ENCODE assay signal across 8 mouse cellular contexts in the genomic region with DNA sequence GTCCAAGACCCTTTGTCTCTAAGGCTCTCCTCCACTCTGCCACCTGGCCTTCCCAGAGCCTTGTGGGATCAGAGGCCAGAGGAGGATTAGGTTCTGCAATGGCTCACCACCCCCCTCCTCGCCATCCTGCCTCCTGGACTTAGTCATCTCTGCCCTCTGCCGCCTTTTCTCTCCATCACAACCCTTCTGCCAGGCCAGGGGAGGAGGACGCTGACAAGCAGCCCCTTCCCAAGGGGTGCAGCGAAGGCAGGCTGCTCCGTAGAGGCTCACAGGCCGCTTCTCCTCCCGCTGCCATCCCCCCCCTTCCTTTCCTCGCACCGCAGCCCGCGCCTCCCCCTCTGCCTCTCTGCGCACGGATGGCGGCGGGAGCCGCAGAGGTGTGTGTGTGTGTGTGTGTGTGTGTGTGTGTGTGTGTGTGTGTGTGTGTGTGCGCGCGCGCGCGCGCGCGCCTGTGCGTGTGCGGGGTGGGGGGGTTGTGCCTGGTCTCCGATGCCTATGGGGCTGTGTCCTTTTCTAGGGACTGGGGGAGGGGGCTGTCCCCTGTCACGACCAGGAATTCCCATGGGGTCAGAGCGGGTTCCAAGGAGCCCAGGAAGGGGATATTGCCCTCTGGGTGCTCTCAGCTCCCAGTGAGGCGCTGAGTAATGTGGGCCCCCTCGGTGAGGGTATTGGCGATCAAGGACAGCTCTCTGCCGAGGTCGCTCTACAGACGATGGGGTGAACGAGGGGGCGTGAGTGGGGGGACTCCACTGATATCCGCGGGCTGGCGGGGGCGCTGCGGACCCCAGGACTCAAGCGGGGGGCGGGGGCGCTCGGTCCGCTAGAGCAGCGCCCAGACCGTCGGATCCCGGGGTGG. TPM values are rescaled to one million over a fixed set of nuclear protein-coding genes. Genes with fewer than 3 reads are reported as not detected.
DNase-seq lines count a peak whose midpoint lies in the region; ATAC-seq and TF ChIP-seq lines count a peak whose summit lies in the region.

A gene (plus strand): TSS at position 177 of the 856 bp plus-strand sequence.

- DNase-seq in 3T3-L1 (ENCODE audit: low read depth, low spot score) (peak; percentile 67), Patski (ENCODE audit: low read depth, low spot score) (no peak), liver (peak; percentile 26)
- DNase-seq in gastrocnemius, postnatal 36 days: no peak
- no peak for DNase-seq in ovary, postnatal 10 days (ENCODE audit: low spot score)

- peak; percentile 34 for ATAC-seq in Patski
- 0 out of 2 replicates have a peak, but pooled peaks have one; percentile 16 for ATAC-seq in common myeloid progenitor, adult 5-6 weeks (replicated peaks; ENCODE audit: low read depth, poor library complexity, severe bottlenecking)
- peak; percentile 24 for ATAC-seq in intestine, embryonic 15.5 days
- peak; percentile 67 for ATAC-seq in neural tube, embryonic 14.5 days (ENCODE audit: low read depth)

- H3K9me3 ChIP-seq in intestine, embryonic 15.5 days: no peaks in the 10 kb centered on the region
- H3K9me3 ChIP-seq in neural tube, embryonic 14.5 days (ENCODE audit: control insufficient read depth, low read length): no peaks in the 10 kb centered on the region

- WGBS in intestine, embryonic 15.5 days: under 1% methylated on average over 39 of the region's 52 CpGs
- under 1% methylated on average over 31 of the region's 52 CpGs for WGBS in neural tube, embryonic 14.5 days

- POLR2A ChIA-PET in Patski (lab: Charles Lee): interaction anchor here (0.7 kb wide), 1 partner anchor 336 kb away, joined by 3 read pairs; no protein-coding TSS in a partner anchor

- intact Hi-C loops in gastrocnemius, postnatal 36 days (cut with DNase I): loop anchor here (5.0 to 10.0 kb wide), 2 partner anchors 35 to 218 kb away; no protein-coding TSS in a partner anchor

- in situ Hi-C loops in Patski (cut with MboI; ENCODE audit: low pct_unique_long_range_greater_than_20kb): loop anchor here (5.0 kb wide), 1 partner anchor 40 kb away; no protein-coding TSS in a partner anchor

- H3K36me3 ChIP-seq in intestine, embryonic 15.5 days: no peaks in the 10 kb centered on the region
- no peaks in the 10 kb centered on the region for H3K36me3 ChIP-seq in neural tube, embryonic 14.5 days (ENCODE audit: control insufficient read depth, insufficient read depth, low read length)

- H3K27ac ChIP-seq in intestine, embryonic 15.5 days: peak within 1 kb of the TSS; percentile 84
- peak within 1 kb of the TSS; percentile 94 for H3K27ac ChIP-seq in neural tube, embryonic 14.5 days (ENCODE audit: low read depth, low read length)

- H3K4me1 ChIP-seq in intestine, embryonic 15.5 days (replicated peaks): peaks cover 27% of the 10 kb centered on the region
- H3K4me1 ChIP-seq in neural tube, embryonic 14.5 days (ENCODE audit: control insufficient read depth, insufficient read depth, low read length): peaks cover 13% of the 10 kb centered on the region

- CTCF ChIA-PET in Patski (lab: Charles Lee): interaction anchor here (1.1 to 1.6 kb wide), 3 partner anchors 15 to 44 kb away, joined by 3 to 5 read pairs (median 4); no protein-coding TSS in a partner anchor

- H3K4me3 ChIP-seq in intestine, embryonic 15.5 days (replicated peaks): peak within 1 kb of the TSS; percentile 69
- peak within 1 kb of the TSS; percentile 76 for H3K4me3 ChIP-seq in neural tube, embryonic 14.5 days (ENCODE audit: low read depth, low read length)

- peak within 1 kb of the TSS; percentile 83 for H3K9ac ChIP-seq in intestine, embryonic 15.5 days
- H3K9ac ChIP-seq in neural tube, embryonic 14.5 days (replicated peaks; ENCODE audit: low read depth, low read length): peak within 1 kb of the TSS; percentile 94

- H3K4me2 ChIP-seq in intestine, embryonic 15.5 days (replicated peaks): peak within 1 kb of the TSS; percentile 92
- peak within 1 kb of the TSS; percentile 66 for H3K4me2 ChIP-seq in neural tube, embryonic 14.5 days (ENCODE audit: low read depth, low read length)

- TF ChIP-seq CTCF in Patski (IDR thresholded peaks at IDR 0.05): no peak

- no peaks in the 10 kb centered on the region for H3K27me3 ChIP-seq in Patski
- H3K27me3 ChIP-seq in intestine, embryonic 15.5 days (replicated peaks): no peaks in the 10 kb centered on the region
- peaks cover 2% of the 10 kb centered on the region; the same call in 1 of the 2 replicates for H3K27me3 ChIP-seq in neural tube, embryonic 14.5 days (ENCODE audit: control insufficient read depth, insufficient read depth, low read length)

RNA-seq across cellular contexts. Expression of the gene that starts here (rescaled TPM):
- 69.7 TPM for polyA plus RNA-seq in Patski (2021)
- total RNA-seq in common myeloid progenitor, adult 5-6 weeks (2017): 64.1 and 76.5 TPM in 2 replicates
- 10 to 100 TPM; 23.2 to 25.4 TPM for total RNA-seq in gastrocnemius, postnatal 36 days (2021)
- polyA plus RNA-seq in intestine, embryonic 15.5 days (2015; fragmentation: Nextera tagmentation; extraction: Ambion mirVana): 38.9 and 39.8 TPM in 2 replicates
- 47.7 and 48.3 TPM in 2 replicates for polyA plus RNA-seq in neural tube, embryonic 14.5 days (2014; fragmentation: Nextera tagmentation; extraction: Ambion mirVana)

Comparison
In these comparisons a context has a peak if more than half of its experiments do, and no peak if none do; other contexts are left out.
1. DNase-seq: peak in 3T3-L1 (single experiment) and liver (single experiment); none in Patski (single experiment), gastrocnemius, postnatal 36 days (0 of 2) and ovary, postnatal 10 days (single experiment).
2. ATAC-seq: peak in every context shown above with its lines; median percentile 67 in neural tube, embryonic 14.5 days; 34 in Patski; 24 in intestine, embryonic 15.5 days; 16 in common myeloid progenitor, adult 5-6 weeks.